Mouse (Mus musculus) cerebellum, adult 2 months (tissue): ENCODE data around the gene Map1b. TPM values are rescaled to one million over a fixed set of nuclear protein-coding genes. Genes with fewer than 3 reads are reported as not detected.

ENCODE experiments used
- DNase-seq, 2 experiments: peaks; one replicate each; pipeline ENCODE4 v3.0.0; 2021
- H3K27ac ChIP-seq: fragments of 200-500 bp; 2 replicates; pipeline ENCODE4 v1.5.1; 2012; ENCODE audit warnings: low read length, control low read depth, inconsistent platforms; ENCODE audit not compliant: insufficient read depth
- H3K27me3 ChIP-seq: fragments of 200-500 bp; 2 replicates; pipeline ENCODE4 v1.6.1; 2012; ENCODE audit warnings: inconsistent platforms, mild to moderate bottlenecking, low read length, moderate library complexity; ENCODE audit not compliant: control insufficient read depth, insufficient read depth
- H3K4me1 ChIP-seq: fragments of 200-500 bp; 2 replicates; pipeline ENCODE4 v1.6.1; 2011; ENCODE audit warnings: low read length; ENCODE audit not compliant: control insufficient read depth, insufficient read depth
- H3K4me3 ChIP-seq: fragments of 200-500 bp; replicated peaks from 2 replicates; pipeline ENCODE3; 2011; ENCODE audit warnings: mild to moderate bottlenecking, low read depth, low read length, control low read depth; ENCODE audit not compliant: insufficient read depth
- CTCF ChIP-seq: fragments of 200-500 bp; IDR thresholded peaks from 2 replicates; pipeline ENCODE4 v1.5.1; 2011; ENCODE audit warnings: low read depth, mild to moderate bottlenecking, control low read depth, low read length, moderate library complexity, borderline replicate concordance; ENCODE audit not compliant: insufficient read depth
- POLR2A ChIP-seq: fragments of 200-500 bp; IDR thresholded peaks from 2 replicates; pipeline ENCODE4 v1.6.1; 2011; ENCODE audit warnings: low read length, control low read depth, borderline replicate concordance; ENCODE audit not compliant: insufficient read depth
- WGBS: fragments of 180-500 bp; shearing (Covaris S2); methylation state at CpG from one replicate; pipeline ENCODE4 v1.1.7; 2018; 5-methylcytosine and 5-hydroxymethylcytosine counted together
- polyA plus RNA-seq: library from polyadenylated mRNA; depleted of rRNA; stranded (reverse); fragments of >200 nt; gene quantifications from 2 replicates; pipeline ENCODE4 v1.2.3, GENCODE M21; 2012

Gene Map1b
- polyA plus RNA-seq, 1 experiment, result 166 TPM

DNA sequence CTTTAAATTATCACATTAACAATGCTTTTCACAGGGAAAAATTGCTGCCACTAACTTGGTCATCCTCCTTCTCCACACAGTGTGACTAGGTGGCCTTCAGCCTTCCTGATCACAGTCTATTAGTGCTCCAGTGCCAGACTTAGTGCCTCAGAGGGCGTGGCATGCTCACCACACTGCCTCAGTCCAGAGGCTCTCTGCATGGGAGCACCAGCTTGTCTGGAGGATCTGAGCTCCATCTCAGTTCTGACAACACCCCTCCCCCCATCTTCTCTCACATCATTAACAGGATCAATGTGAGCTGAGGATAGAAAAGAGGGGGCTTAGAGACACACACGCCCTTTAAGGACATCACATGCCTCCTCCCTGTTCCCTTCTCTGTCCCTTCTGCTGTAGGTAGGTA lies 50.3 kb downstream of the Map1b start:
- no peak overlapping the region for H3K4me3 ChIP-seq

DNA sequence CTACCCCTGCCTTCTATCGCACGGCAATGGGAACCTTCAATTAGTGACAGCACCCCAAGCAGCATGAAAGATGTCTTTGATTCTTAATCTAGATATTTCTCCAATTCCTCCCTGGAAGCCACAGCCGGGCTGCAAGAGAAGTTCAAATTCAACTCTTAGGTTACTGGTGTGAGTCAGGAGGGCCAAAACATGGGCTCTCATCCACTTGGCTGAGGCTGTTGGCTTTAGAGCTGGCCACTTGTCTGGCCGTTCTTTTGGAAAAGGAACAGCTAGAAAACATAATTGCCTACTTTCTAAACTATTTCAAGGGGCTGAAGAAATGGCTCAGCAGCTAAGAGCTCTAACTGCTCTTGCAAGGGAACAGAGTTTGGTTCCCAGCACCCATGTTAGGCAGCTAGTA lies 51.8 kb downstream of the Map1b start:
- WGBS, result 17% methylated on average over 4 of the region's 4 CpGs
- H3K27me3 ChIP-seq, result no peaks in the 10 kb centered on the region
- TF ChIP-seq POLR2A, result no peak
- no peak for TF ChIP-seq CTCF
- no peak overlapping the region for H3K27ac ChIP-seq
- H3K4me1 ChIP-seq, result peaks cover 13% of the 10 kb centered on the region
- DNase-seq, result peak in 1 of 2 experiments; percentile 53
- no peak overlapping the region for H3K4me3 ChIP-seq

More for the DNA sequence above, 50.3 kb downstream of the Map1b start:
- Histone ChIP-seq H3K27me3 (no peaks in the 10 kb centered on the region), H3K27ac (no peak overlapping the region), H3K4me1 (peaks cover 13% of the 10 kb centered on the region)
- no peak for DNase-seq
- 78% methylated on average over 2 of the region's 2 CpGs for WGBS
- TF ChIP-seq CTCF (no peak), POLR2A (no peak)

DNA sequence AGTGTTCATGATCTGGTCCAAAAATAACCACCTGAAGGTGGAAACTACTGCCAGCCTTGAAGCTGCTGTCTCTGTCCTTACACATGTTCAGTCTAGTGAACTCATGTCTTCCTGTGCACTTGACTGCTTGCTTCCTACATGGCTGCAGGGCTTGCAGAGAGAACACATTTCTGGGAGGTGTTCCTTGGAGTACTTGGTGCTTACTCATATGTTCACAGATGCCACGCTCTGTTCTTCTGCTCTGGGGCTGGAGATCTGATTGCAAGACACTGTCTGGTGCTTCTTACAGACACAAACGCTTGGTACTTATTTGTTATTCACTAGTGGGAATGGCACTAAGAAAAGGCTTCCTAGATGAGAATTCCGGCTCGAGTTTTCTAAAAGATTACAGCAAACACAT lies 54.5 kb downstream of the Map1b start:
- Histone ChIP-seq H3K27ac (no peak overlapping the region), H3K4me1 (peaks cover 13% of the 10 kb centered on the region), H3K4me3 (no peak overlapping the region), H3K27me3 (no peaks in the 10 kb centered on the region)
- DNase-seq, result no peak
- no peak for TF ChIP-seq POLR2A
- no peak for TF ChIP-seq CTCF
- 90% methylated on average over 4 of the region's 4 CpGs for WGBS

GRCm38 (mm10) chr13:99459612-99460011 lies 56.7 kb downstream of the Map1b start:
- no peak for TF ChIP-seq POLR2A
- H3K27ac ChIP-seq, result no peak overlapping the region

DNA sequence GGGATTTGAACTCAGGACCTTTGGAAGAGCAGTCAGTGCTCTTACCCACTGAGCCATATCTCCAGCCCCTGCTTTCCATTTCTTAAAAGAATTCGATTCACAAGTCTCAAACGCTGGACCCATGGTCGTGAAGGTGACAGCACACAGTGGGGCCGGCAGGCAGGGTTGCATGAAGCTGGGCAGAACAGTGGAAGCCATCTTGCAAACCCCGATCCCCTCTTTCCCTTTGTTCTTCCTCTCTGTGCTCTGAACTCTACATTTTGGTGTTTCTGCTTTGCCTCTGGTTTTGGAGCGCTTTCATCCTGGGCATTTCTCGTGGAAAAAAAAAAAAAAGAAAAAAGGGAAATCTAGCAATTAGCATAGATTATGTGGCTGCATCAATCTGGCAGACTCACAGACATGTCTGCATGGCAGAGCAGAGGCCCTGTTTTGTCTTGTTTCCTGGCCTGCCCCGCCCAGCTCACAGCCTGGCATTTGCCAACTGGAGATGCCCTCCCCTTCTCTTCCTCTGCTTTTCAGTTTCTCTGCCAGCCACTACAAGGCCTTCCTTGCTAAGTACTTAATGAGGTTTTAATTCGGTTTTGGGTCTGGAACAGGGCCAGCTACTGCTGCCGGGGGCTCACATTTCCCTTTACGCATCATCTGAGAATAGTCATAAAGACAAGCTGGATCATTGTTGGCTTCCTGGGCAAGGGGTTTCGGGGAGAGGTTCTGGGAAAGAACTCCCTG lies 57.5 kb downstream of the Map1b start:
- Histone ChIP-seq H3K27ac (no peak overlapping the region), H3K4me3 (no peak overlapping the region), H3K4me1 (peaks cover 16% of the 10 kb centered on the region), H3K27me3 (no peaks in the 10 kb centered on the region)
- WGBS, result 32% methylated on average over 12 of the region's 12 CpGs
- peak; percentile 59 to 79 for DNase-seq
- TF ChIP-seq CTCF, result no peak
- no peak for TF ChIP-seq POLR2A

More at GRCm38 (mm10) chr13:99459612-99460011, 56.7 kb downstream of the Map1b start:
- H3K4me3 ChIP-seq, result no peak overlapping the region
- DNase-seq, result no peak
- H3K4me1 ChIP-seq, result peaks cover 19% of the 10 kb centered on the region
- no peaks in the 10 kb centered on the region for H3K27me3 ChIP-seq
- 55% methylated on average over 4 of the region's 4 CpGs for WGBS

DNA sequence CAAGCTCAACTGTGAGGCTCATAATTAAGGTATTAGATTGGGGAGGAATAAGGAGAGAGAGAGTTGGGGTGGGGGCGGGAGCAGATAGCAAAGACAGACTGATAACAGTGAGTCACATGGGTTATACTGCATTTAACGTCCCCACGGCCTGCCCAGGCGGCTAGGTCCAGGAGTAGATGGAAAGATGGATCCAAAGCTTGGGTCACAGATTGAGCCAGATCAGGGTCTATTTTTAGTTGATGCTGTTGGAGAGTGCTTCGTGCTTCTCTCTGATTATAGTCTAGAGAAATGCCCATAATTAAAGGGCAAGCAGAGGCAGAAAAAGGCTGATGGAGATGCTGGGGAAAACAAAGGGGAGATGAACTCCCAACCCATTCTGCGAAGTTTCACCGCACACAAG lies 61.4 kb downstream of the Map1b start:
- 42% methylated on average over 7 of the region's 7 CpGs for WGBS
- Histone ChIP-seq H3K27me3 (no peaks in the 10 kb centered on the region), H3K4me1 (peaks cover 25% of the 10 kb centered on the region; the same call in 1 of the 2 replicates), H3K27ac (peak overlapping the region; percentile 51), H3K4me3 (no peak overlapping the region)
- peak in 1 of 2 experiments; percentile 70 for DNase-seq
- no peak for TF ChIP-seq POLR2A
- no peak for TF ChIP-seq CTCF

DNA sequence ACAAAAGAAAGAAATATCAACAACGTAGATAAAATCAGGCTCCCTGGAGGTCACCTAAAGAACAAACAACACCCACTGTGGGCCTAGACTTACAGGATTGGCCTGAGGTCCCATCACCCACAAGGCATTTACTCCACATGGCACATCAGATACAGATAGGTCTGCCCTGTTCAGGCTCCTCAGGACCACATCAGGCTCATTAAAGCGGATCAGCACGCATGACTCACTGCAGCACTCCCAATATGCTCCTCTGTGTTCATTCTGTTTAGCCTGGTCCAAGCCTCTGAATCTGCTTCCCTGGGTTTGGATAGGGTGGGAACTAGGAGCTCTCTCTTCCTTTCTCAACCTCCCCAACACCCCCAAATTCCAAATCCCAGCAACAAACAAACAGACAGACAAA lies 63.9 kb downstream of the Map1b start:
- H3K4me1 ChIP-seq, result peaks cover 42% of the 10 kb centered on the region
- H3K27me3 ChIP-seq, result no peaks in the 10 kb centered on the region
- no peak overlapping the region for H3K4me3 ChIP-seq
- 45% methylated on average over 3 of the region's 3 CpGs for WGBS
- no peak for TF ChIP-seq CTCF
- TF ChIP-seq POLR2A, result no peak
- H3K27ac ChIP-seq, result 0 out of 2 replicates have a peak overlapping the region, but pooled peaks have one; percentile 5
- DNase-seq, result no peak

GRCm38 (mm10) chr13:99451276-99451675 lies 65.1 kb downstream of the Map1b start:
- H3K4me3 ChIP-seq, result no peak overlapping the region

More at GRCm38 (mm10) chr13:99451276-99451675, 65.1 kb downstream of the Map1b start:
- H3K4me1 ChIP-seq, result peaks cover 54% of the 10 kb centered on the region
- peak overlapping the region; percentile 76 for H3K27ac ChIP-seq
- WGBS, result 10% methylated on average over 5 of the region's 5 CpGs
- TF ChIP-seq CTCF, result no peak
- no peak for TF ChIP-seq POLR2A
- no peaks in the 10 kb centered on the region for H3K27me3 ChIP-seq
- peak; percentile 51 to 63 for DNase-seq
